Mouse (Mus musculus) liver, embryonic 14.5 days (tissue): ENCODE results near the gene 1700037H04Rik. TPM values are rescaled to one million over a fixed set of nuclear protein-coding genes. Genes with fewer than 3 reads are reported as not detected.

Experiments used
- ATAC-seq: fragments of 200-750 bp; cut with Nextera tagmentation; 2 replicates; pipeline ENCODE4 v1.8.0; 2017; ENCODE audit warnings: moderate number of reproducible peaks, mild to moderate bottlenecking, moderate library complexity; ENCODE audit not compliant: insufficient read depth
- DNase-seq, 3 experiments: peaks; one replicate each; pipeline ENCODE4 v3.0.0-alpha.2; 2012 to 2013; ENCODE audit warnings: low read depth in 3 of 3, low spot score in 3 of 3
- H3K27ac ChIP-seq: fragments of 300-500 bp; sonication (generic); 2 replicates; pipeline ENCODE4 v1.5.1; 2014; ENCODE audit warnings: moderate library complexity, mild to moderate bottlenecking, control low read depth, inconsistent platforms
- H3K27me3 ChIP-seq: fragments of 300-500 bp; sonication (generic); 2 replicates; pipeline ENCODE4 v1.6.1; 2014; ENCODE audit warnings: mild to moderate bottlenecking, low read length, moderate library complexity; ENCODE audit not compliant: control insufficient read depth, insufficient read depth
- H3K36me3 ChIP-seq: fragments of 300-500 bp; sonication (generic); replicated peaks from 2 replicates; pipeline ENCODE4 v1.6.1; 2014; ENCODE audit warnings: low read depth; ENCODE audit not compliant: control insufficient read depth, insufficient read depth
- H3K4me1 ChIP-seq, 2 experiments: fragments of 200-500 bp in 1 of 2; fragments of 300-500 bp in 1 of 2; sonication (generic) in 1 of 2; replicated peaks; 2 replicates each; pipeline ENCODE4 v1.6.1; 2012 to 2014; ENCODE audit warnings: antibody characterized with exemption in 1 of 2, inconsistent platforms in 1 of 2, low read length in 1 of 2; ENCODE audit not compliant: control insufficient read depth in 2 of 2, insufficient read depth in 2 of 2
- H3K4me2 ChIP-seq: fragments of 300-500 bp; sonication (generic); 2 replicates; pipeline ENCODE4 v1.6.1; 2014; ENCODE audit warnings: low read depth, mild to moderate bottlenecking, control low read depth, moderate library complexity
- H3K4me3 ChIP-seq, 2 experiments: fragments of 200-500 bp in 1 of 2; fragments of 300-500 bp in 1 of 2; sonication (generic) in 1 of 2; 2 replicates each; pipeline ENCODE4 v1.5.1; 2012 to 2014; ENCODE audit warnings: low read depth in 2 of 2, low read length in 2 of 2, mild to moderate bottlenecking in 2 of 2, control low read depth in 1 of 2, inconsistent platforms in 1 of 2, moderate library complexity in 1 of 2; ENCODE audit not compliant: insufficient read depth in 1 of 2
- H3K9ac ChIP-seq: fragments of 300-500 bp; sonication (generic); replicated peaks from 2 replicates; pipeline ENCODE4 v1.6.1; 2014; ENCODE audit warnings: mild to moderate bottlenecking, control low read depth, moderate library complexity
- H3K9me3 ChIP-seq: fragments of 300-500 bp; sonication (generic); 2 replicates; pipeline ENCODE4 v1.6.1; 2016; ENCODE audit warnings: low read length, mixed read lengths; ENCODE audit not compliant: control insufficient read depth
- CTCF ChIP-seq: IDR thresholded peaks from 2 replicates; pipeline ENCODE4 v1.5.1; 2016; ENCODE audit warnings: antibody characterized with exemption, low read depth, control low read depth
- EP300 ChIP-seq: IDR thresholded peaks from 2 replicates; pipeline ENCODE4 v1.6.1; 2016; ENCODE audit warnings: antibody characterized with exemption, low read depth
- WGBS: fragments of 180-500 bp; shearing (Covaris S2); extraction: QIAGEN DNeasy Blood & Tissue Kit; methylation state at CpG from one replicate; pipeline ENCODE4 v1.1.7; 2014; ENCODE audit not compliant: insufficient replicate concordance; 5-methylcytosine and 5-hydroxymethylcytosine counted together
- polyA plus RNA-seq, 2 experiments: library from polyadenylated mRNA; depleted of rRNA in 1 of 2; stranded (reverse) in 1 of 2; unstranded in 1 of 2; fragments of >200 nt; fragmentation: Nextera tagmentation in 1 of 2; extraction: Ambion mirVana in 1 of 2; gene quantifications; 2 replicates each; pipeline versions ENCODE4 v1.2.1 to v1.2.3; 2012 to 2014

Gene 1700037H04Rik
- polyA plus RNA-seq, 2 experiments = 105 to 129 TPM

GRCm38 (mm10) chr2:131175286-131175944 is 15.5 kb upstream of the 1700037H04Rik start:
- H3K27me3 ChIP-seq = peaks cover 41% of the 10 kb centered on the region
- H3K4me2 ChIP-seq = no peak overlapping the region
- no peak overlapping the region for H3K4me3 ChIP-seq
- TF ChIP-seq EP300 (no peak), CTCF (no peak)
- no peaks in the 10 kb centered on the region; the same call in 1 of the 2 replicates for H3K36me3 ChIP-seq
- DNase-seq (no peak), ATAC-seq (no peak)
- no peaks in the 10 kb centered on the region for H3K9me3 ChIP-seq
- H3K9ac ChIP-seq = no peak overlapping the region
- H3K4me1 ChIP-seq = peaks cover 24 to 25% of the 10 kb centered on the region in 2 experiments
- WGBS = 73% methylated on average over 3 of the region's 3 CpGs
- H3K27ac ChIP-seq = no peak overlapping the region

GRCm38 (mm10) chr2:131174700-131175099 is 14.8 kb upstream of the 1700037H04Rik start:
- 2% methylated on average over 11 of the region's 11 CpGs for whole genome bisulfite sequencing
- no peak for TF ChIP-seq CTCF
- no peak for TF ChIP-seq EP300
- ATAC-seq (peak; percentile 22; the same call in 1 of the 2 replicates), DNase-seq (peak; percentile 68 to 74 (median 71))
- Histone ChIP-seq H3K27ac (no peak overlapping the region), H3K4me2 (peak overlapping the region; percentile 59), H3K9me3 (no peaks in the 10 kb centered on the region), H3K4me1 (peaks cover 22 to 24% of the 10 kb centered on the region in 2 experiments), H3K36me3 (no peaks in the 10 kb centered on the region; the same call in 1 of the 2 replicates), H3K27me3 (peaks cover 48% of the 10 kb centered on the region), H3K9ac (no peak overlapping the region; the same call in 1 of the 2 replicates), H3K4me3 (peak overlapping the region; percentile 32 to 41; a peak in 3 of 4 replicates)

- TF ChIP-seq EP300 (no peak), CTCF (no peak)
- 18% methylated on average over 9 of the region's 9 CpGs for WGBS
- H3K9ac ChIP-seq = no peak overlapping the region
- H3K4me1 ChIP-seq = peaks cover 9 to 12% of the 10 kb centered on the region in 2 experiments
- ATAC-seq (peak; percentile 44; the same call in 1 of the 2 replicates), DNase-seq (no peak)
- no peak overlapping the region for H3K27ac ChIP-seq
- H3K9me3 ChIP-seq = no peaks in the 10 kb centered on the region
- peaks cover 57% of the 10 kb centered on the region for H3K27me3 ChIP-seq
- no peak overlapping the region for H3K4me2 ChIP-seq
- no peaks in the 10 kb centered on the region; the same call in 1 of the 2 replicates for H3K36me3 ChIP-seq
- H3K4me3 ChIP-seq = no peak overlapping the region
These were observed 12.4 kb upstream of the 1700037H04Rik start for GRCm38 (mm10) chr2:131172322-131172721.

- DNase-seq = no peak
- Histone ChIP-seq H3K9me3 (no peaks in the 10 kb centered on the region), H3K4me1 (peaks cover 5 to 6% of the 10 kb centered on the region in 2 experiments; a peak in 3 of 4 replicates), H3K27ac (no peak overlapping the region), H3K9ac (no peak overlapping the region), H3K36me3 (no peaks in the 10 kb centered on the region), H3K4me2 (peak overlapping the region; percentile 39), H3K4me3 (peak overlapping the region in 1 of 2 experiments; percentile 23; a peak in 1 of 4 replicates), H3K27me3 (peaks cover 57% of the 10 kb centered on the region)
- TF ChIP-seq EP300 (no peak), CTCF (peak; percentile 31)
- no peak for ATAC-seq
- WGBS = 8% methylated on average over 43 of the region's 43 CpGs
These were observed 11.7 kb upstream of the 1700037H04Rik start for GRCm38 (mm10) chr2:131171401-131172104.

- DNase-seq = no peak
- TF ChIP-seq CTCF (no peak), EP300 (no peak)
- H3K27me3 ChIP-seq = peaks cover 57% of the 10 kb centered on the region
- no peak overlapping the region for H3K27ac ChIP-seq
- H3K4me3 ChIP-seq = no peak overlapping the region; a peak in 1 of 4 replicates
- H3K9me3 ChIP-seq = no peaks in the 10 kb centered on the region
- no peak for ATAC-seq
- no peaks in the 10 kb centered on the region for H3K36me3 ChIP-seq
- H3K4me2 ChIP-seq = no peak overlapping the region
- H3K9ac ChIP-seq = no peak overlapping the region
- peaks cover 5 to 6% of the 10 kb centered on the region in 2 experiments; a peak in 3 of 4 replicates for H3K4me1 ChIP-seq
- WGBS = 17% methylated on average over 9 of the region's 9 CpGs
These were observed 11.1 kb upstream of the 1700037H04Rik start for GRCm38 (mm10) chr2:131170936-131171335.
